Mouse (Mus musculus) myocyte (in vitro differentiated cells): ENCODE measurements around the gene Sema3e.

Experiments
- CEBPB ChIP-seq: IDR thresholded peaks from 2 replicates; pipeline ENCODE4 v1.6.1; 2011; ENCODE audit warnings: mild to moderate bottlenecking, moderate library complexity; ENCODE audit not compliant: poor library complexity, insufficient read depth, severe bottlenecking
- E2F4 ChIP-seq: IDR thresholded peaks from one replicate; pipeline ENCODE4 v1.6.1; 2011; ENCODE audit warnings: mild to moderate bottlenecking, control low read depth, moderate library complexity; ENCODE audit not compliant: insufficient read depth
- MAX ChIP-seq: IDR thresholded peaks from one replicate; pipeline ENCODE4 v1.6.1; 2011; ENCODE audit warnings: low read depth, mild to moderate bottlenecking, control low read depth
- MYOG ChIP-seq, 3 experiments: IDR thresholded peaks; one replicate each; pipeline ENCODE4 v1.6.1; 2011; ENCODE audit warnings: control low read depth in 2 of 3, low read depth in 2 of 3, mild to moderate bottlenecking in 2 of 3; ENCODE audit not compliant: insufficient read length in 2 of 3, control insufficient read depth in 1 of 3, insufficient read depth in 1 of 3
- POLR2A ChIP-seq: IDR thresholded peaks from one replicate; pipeline ENCODE4 v1.6.1; 2011; ENCODE audit warnings: low read depth, mild to moderate bottlenecking, control low read depth, moderate library complexity; ENCODE audit not compliant: insufficient read length
- SRF ChIP-seq: IDR thresholded peaks from one replicate; pipeline ENCODE4 v1.6.1; 2011; ENCODE audit warnings: low read depth; ENCODE audit not compliant: control insufficient read depth, insufficient read length
- TCF12 ChIP-seq: IDR thresholded peaks from one replicate; pipeline ENCODE4 v1.6.1; 2011; ENCODE audit warnings: mild to moderate bottlenecking, control low read depth; ENCODE audit not compliant: poor library complexity, insufficient read depth, severe bottlenecking
- USF1 ChIP-seq: IDR thresholded peaks from one replicate; pipeline ENCODE4 v1.6.1; 2011; ENCODE audit warnings: low read depth, mild to moderate bottlenecking, control low read depth, moderate library complexity

DNA sequence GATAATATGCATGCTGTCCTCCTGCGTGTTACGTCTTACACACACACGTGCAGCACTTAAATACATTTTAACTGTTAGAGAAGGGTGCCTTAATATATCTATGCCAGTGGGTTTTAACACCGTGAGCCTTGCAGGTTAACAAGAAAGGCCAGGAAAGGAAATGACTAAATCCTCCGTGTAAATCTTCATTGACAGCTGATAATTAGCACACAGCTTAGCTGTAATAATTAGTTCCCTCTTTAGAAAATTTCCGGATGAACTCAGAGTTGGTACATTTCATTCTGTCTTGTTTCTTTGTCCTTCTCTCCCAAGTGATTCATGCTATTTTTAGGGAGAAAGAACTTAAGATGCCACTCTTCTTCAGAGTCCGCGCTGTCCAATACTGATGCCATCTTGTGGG, 110.9 kb downstream of the Sema3e start:
- TF ChIP-seq POLR2A (no peak), TCF12 (no peak), USF1 (no peak), E2F4 (no peak), MAX (no peak), CEBPB (no peak), MYOG (IDR thresholded peaks at IDR 0.05; ENCODE audit: control insufficient read depth in 1 of 3, insufficient read depth in 1 of 3, insufficient read length in 2 of 3, low read depth in 2 of 3) (no peak), SRF (no peak)
